Mouse (Mus musculus) cerebellum, postnatal 36 days (tissue): ENCODE measurements around the gene Mtmr2.

Source experiments
- DNase-seq, 2 experiments: peaks; one replicate each; pipeline ENCODE4 v3.0.0; 2021 to 2022; ENCODE audit warnings: mixed read lengths in 2 of 2

Mtmr2 gene

GRCm38 (mm10) chr9:13809937-13810336 lies 61.7 kb downstream of the Mtmr2 start:
- no peak for DNase-seq

- DNase-seq, result no peak
Measured at GRCm38 (mm10) chr9:13818369-13818768, 70.2 kb downstream of the Mtmr2 start.

GRCm38 (mm10) chr9:13820774-13821173 lies 72.6 kb downstream of the Mtmr2 start:
- DNase-seq, result no peak

- no peak for DNase-seq
Measured at GRCm38 (mm10) chr9:13825896-13826295, 77.7 kb downstream of the Mtmr2 start.

GRCm38 (mm10) chr9:13826391-13826805 lies 78.2 kb downstream of the Mtmr2 start:
- peak in 1 of 2 experiments; percentile 67 for DNase-seq

GRCm38 (mm10) chr9:13826832-13827405 lies 78.7 kb downstream of the Mtmr2 start, which contains the start of gene Cep57:
Gene Cep57, minus strand, starts transcription at chr9:13827107.
- peak; percentile 91 to 95 for DNase-seq

GRCm38 (mm10) chr9:13827406-13828086 lies 79.3 kb downstream of the Mtmr2 start, which contains the start of gene Fam76b:
Gene Fam76b, plus strand, starts transcription at chr9:13827716.
- peak; percentile 98 to 99 for DNase-seq

GRCm38 (mm10) chr9:13828087-13828441 lies 79.9 kb downstream of the Mtmr2 start:
- DNase-seq, result no peak

- no peak for DNase-seq
Measured at GRCm38 (mm10) chr9:13835256-13835655, 87.0 kb downstream of the Mtmr2 start.

- DNase-seq, result no peak
Measured at GRCm38 (mm10) chr9:13836726-13837125, 88.5 kb downstream of the Mtmr2 start.

- DNase-seq, result no peak
Measured at GRCm38 (mm10) chr9:13847591-13847990, 99.4 kb downstream of the Mtmr2 start.

- no peak for DNase-seq
Measured at GRCm38 (mm10) chr9:13848481-13849480, 100.6 kb downstream of the Mtmr2 start.

- DNase-seq, result no peak
Measured at GRCm38 (mm10) chr9:13853876-13854275, 105.7 kb downstream of the Mtmr2 start.
